Mouse (Mus musculus) midbrain, embryonic 14.5 days (tissue): Measurements from ENCODE around the gene Tldc2. TPM values are rescaled to one million over a fixed set of nuclear protein-coding genes. Genes with fewer than 3 reads are reported as not detected.

ENCODE experiments used
- ATAC-seq: fragments of 200-750 bp; cut with Nextera tagmentation; 2 replicates; pipeline ENCODE4 v1.8.0; 2017; ENCODE audit warnings: moderate number of reproducible peaks, moderate library complexity; ENCODE audit not compliant: low FRiP score, low TSS enrichment
- DNase-seq: peaks from one replicate; pipeline ENCODE4 v3.0.0-alpha.2; 2015
- H3K27ac ChIP-seq: fragments of 300-500 bp; sonication (generic); replicated peaks from 2 replicates; pipeline ENCODE4 v1.5.1; 2014; ENCODE audit warnings: mild to moderate bottlenecking, low read depth, low read length, moderate library complexity
- H3K27me3 ChIP-seq: fragments of 300-500 bp; sonication (generic); 2 replicates; pipeline ENCODE4 v1.6.1; 2014; ENCODE audit warnings: low read length, control low read depth, mixed read lengths; ENCODE audit not compliant: control insufficient read depth, insufficient read depth
- H3K36me3 ChIP-seq: fragments of 300-500 bp; sonication (generic); 2 replicates; pipeline ENCODE4 v1.6.1; 2014; ENCODE audit warnings: low read length, control low read depth; ENCODE audit not compliant: control insufficient read depth, insufficient read depth
- H3K4me1 ChIP-seq: fragments of 300-500 bp; sonication (generic); 2 replicates; pipeline ENCODE4 v1.6.1; 2014; ENCODE audit warnings: mild to moderate bottlenecking, antibody characterized with exemption, low read length, control low read depth; ENCODE audit not compliant: control insufficient read depth, insufficient read depth
- H3K4me2 ChIP-seq: fragments of 300-500 bp; sonication (generic); 2 replicates; pipeline ENCODE4 v1.6.1; 2014; ENCODE audit warnings: mild to moderate bottlenecking, low read length, moderate library complexity
- H3K4me3 ChIP-seq: fragments of 300-500 bp; sonication (generic); replicated peaks from 2 replicates; pipeline ENCODE4 v1.5.1; 2014; ENCODE audit warnings: low read depth, low read length
- H3K9ac ChIP-seq: fragments of 300-500 bp; sonication (generic); replicated peaks from 2 replicates; pipeline ENCODE4 v1.6.1; 2014; ENCODE audit warnings: mild to moderate bottlenecking, low read length, moderate library complexity
- H3K9me3 ChIP-seq: fragments of 300-500 bp; sonication (generic); 2 replicates; pipeline ENCODE4 v1.6.1; 2016; ENCODE audit warnings: low read length, control low read depth, mixed read lengths; ENCODE audit not compliant: control insufficient read depth
- WGBS: fragments of 180-500 bp; shearing (Covaris S2); extraction: QIAGEN DNeasy Blood & Tissue Kit; methylation state at CpG from one replicate; pipeline ENCODE4 v1.1.7; 2014; 5-methylcytosine and 5-hydroxymethylcytosine counted together
- polyA plus RNA-seq: library from polyadenylated mRNA; unstranded; fragments of >200 nt; fragmentation: Nextera tagmentation; extraction: Ambion mirVana; gene quantifications from 2 replicates; pipeline ENCODE4 v1.2.1, GENCODE M21; 2014

Gene Tldc2
- polyA plus RNA-seq, 1 experiment from 2014 or later = not detected

DNA sequence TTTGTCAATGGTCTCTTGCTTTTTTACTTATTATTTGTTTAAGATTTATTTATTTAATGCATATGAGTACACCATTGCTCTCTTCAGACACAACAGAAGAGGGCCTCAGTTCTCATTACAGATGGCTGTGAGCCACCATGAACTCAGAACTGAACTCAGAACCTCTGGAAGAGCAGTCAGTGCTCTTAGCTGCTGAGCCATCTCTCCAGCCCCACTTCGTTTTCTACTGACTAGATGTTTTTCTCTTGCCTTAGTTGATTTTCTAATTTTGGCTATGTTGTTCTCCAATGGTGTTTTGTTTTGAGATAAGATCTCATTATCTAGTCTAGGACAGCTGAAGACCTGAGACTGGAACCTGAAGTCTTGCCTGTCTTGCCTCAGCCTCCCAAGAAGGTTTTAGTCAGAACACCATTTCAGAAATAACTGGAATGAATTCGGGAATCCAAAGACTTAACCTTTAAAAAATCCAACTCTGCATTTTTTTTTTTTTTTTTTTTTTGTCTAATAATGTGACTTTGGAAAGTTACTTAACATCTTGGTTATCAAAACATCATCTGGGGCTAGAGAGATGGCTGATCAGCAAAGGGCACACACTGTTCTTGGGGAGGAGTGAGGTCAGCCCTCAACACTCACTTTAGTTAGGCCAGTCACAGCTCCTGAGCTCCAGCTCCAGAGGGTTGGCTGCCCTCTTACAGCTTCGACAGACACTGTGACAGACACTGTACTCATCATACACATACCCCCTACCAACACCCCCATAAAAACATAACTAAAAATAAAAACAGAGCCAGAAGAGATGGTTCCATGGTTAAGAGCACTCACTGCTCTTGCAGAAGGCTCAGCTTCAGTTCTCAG is 46.1 kb downstream of the Tldc2 start:
- no peak overlapping the region for H3K4me3 ChIP-seq
- H3K27ac ChIP-seq = no peak overlapping the region
- no peaks in the 10 kb centered on the region for H3K27me3 ChIP-seq
- no peak for ATAC-seq
- H3K4me2 ChIP-seq = no peak overlapping the region
- H3K4me1 ChIP-seq = peaks cover 5% of the 10 kb centered on the region; the same call in 1 of the 2 replicates
- DNase-seq = no peak
- H3K36me3 ChIP-seq = no peaks in the 10 kb centered on the region
- 91% methylated on average over 3 of the region's 3 CpGs for WGBS
- no peak overlapping the region for H3K9ac ChIP-seq
- no peaks in the 10 kb centered on the region for H3K9me3 ChIP-seq

DNA sequence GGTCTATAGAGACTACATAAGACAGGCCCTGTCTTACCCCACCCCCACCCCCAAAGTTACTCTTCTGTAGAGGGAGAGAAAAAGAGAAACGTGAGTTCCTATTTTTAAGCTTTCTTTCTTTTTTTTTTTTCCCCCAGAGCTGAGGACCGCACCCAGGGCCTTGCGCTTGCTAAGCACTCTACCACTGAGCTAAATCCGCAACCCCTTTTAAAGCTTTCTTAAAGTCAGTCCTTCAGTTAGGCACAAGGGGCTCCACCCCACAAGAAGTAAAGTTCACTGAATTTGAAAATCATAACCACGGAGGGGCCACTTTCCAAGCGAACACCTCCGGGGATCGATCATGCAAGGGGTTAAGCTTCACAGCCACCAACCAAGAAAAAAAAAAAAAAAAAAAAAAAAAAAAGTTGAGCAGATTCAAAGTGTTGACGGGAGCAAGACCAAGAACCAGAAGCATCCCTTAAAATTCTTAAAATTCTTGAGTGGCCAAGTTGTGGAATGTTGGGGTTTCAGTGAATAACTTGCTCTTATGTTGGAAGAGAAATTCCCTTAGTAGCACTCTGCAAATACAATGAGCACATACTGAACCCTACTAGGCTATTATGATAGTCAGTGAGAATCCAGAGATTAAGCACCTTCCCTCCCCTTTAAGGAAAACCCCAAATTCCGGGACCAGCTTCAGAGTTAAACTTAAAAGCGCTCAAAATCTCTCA is 47.1 kb downstream of the Tldc2 start:
- Histone ChIP-seq H3K27me3 (no peaks in the 10 kb centered on the region), H3K9ac (peak overlapping the region; percentile 66; the same call in 1 of the 2 replicates), H3K36me3 (no peaks in the 10 kb centered on the region), H3K4me1 (peaks cover 5% of the 10 kb centered on the region; the same call in 1 of the 2 replicates), H3K4me3 (peak overlapping the region; percentile 63), H3K27ac (no peak overlapping the region), H3K4me2 (peak overlapping the region; percentile 97), H3K9me3 (no peaks in the 10 kb centered on the region)
- DNase-seq (peak; percentile 2), ATAC-seq (no peak)
- 14% methylated on average over 11 of the region's 11 CpGs for WGBS

DNA sequence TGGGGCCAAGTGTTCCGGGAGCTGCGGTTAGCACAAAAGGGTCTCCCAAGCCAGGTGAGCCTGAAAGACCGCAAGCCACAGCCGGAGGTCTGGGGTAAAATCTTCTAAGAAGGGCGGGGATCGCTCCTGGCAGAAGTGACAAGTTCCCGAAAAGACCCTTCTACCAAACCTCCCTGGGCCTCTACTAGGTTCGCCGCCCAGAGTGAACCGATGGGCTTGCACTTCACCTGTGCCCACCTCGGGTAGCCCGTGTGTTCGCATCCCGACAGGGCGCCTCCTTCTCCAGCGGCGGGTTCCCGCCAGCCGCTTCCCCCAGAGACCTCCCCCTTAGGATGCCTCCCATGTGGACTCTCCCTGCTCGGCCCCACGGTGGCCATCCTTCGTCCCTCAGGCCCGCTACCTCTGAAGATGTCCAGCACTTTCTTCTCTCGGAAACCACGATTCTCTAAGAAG is 47.6 kb downstream of the Tldc2 start:
- DNase-seq = no peak
- no peaks in the 10 kb centered on the region for H3K27me3 ChIP-seq
- under 1% methylated on average over 25 of the region's 25 CpGs for WGBS
- no peaks in the 10 kb centered on the region for H3K9me3 ChIP-seq
- peaks cover 5% of the 10 kb centered on the region; the same call in 1 of the 2 replicates for H3K4me1 ChIP-seq
- peak overlapping the region; percentile 97 for H3K4me2 ChIP-seq
- peak overlapping the region; percentile 63 for H3K4me3 ChIP-seq
- H3K36me3 ChIP-seq = no peaks in the 10 kb centered on the region
- 0 out of 2 replicates have a peak, but pooled peaks have one; percentile 37 for ATAC-seq
- H3K27ac ChIP-seq = peak overlapping the region; percentile 52; the same call in 1 of the 2 replicates
- H3K9ac ChIP-seq = peak overlapping the region; percentile 66

DNA sequence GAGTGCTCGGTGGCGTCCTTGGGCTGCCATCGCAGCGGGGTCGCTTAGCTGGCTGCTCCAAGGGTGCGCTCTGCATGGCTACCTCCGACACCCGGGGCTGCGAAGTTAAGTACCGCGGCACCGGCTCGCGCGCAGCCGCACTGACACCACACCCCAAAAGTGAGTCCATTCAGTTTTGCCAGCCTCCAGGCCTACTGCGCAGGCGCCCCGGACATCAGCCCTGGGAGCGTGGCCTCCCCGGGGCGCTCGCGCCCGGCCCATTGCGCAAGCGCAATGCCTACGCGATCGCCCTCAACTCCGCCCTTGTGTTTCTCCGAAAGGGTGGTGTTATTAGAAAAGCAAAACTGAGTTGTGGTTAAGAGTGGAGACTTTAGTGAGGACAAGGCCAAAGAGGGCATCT is 48.2 kb downstream of the Tldc2 start, which contains the start of gene Samhd1:
Gene Samhd1 (minus strand): TSS at position 252 of the 400 bp plus-strand sequence.
- Histone ChIP-seq H3K27ac (peak within 1 kb of the TSS; percentile 52; the same call in 1 of the 2 replicates), H3K36me3 (no peaks in the 10 kb centered on the region), H3K4me2 (peak within 1 kb of the TSS; percentile 97), H3K4me3 (peak within 1 kb of the TSS; percentile 63), H3K27me3 (no peaks in the 10 kb centered on the region), H3K4me1 (peaks cover 5% of the 10 kb centered on the region; the same call in 1 of the 2 replicates), H3K9me3 (peaks cover 4% of the 10 kb centered on the region; the same call in 1 of the 2 replicates), H3K9ac (peak within 1 kb of the TSS; percentile 66)
- WGBS = under 1% methylated on average over 32 of the region's 32 CpGs
- DNase-seq = peak; percentile 96
- ATAC-seq = peak; percentile 89

DNA sequence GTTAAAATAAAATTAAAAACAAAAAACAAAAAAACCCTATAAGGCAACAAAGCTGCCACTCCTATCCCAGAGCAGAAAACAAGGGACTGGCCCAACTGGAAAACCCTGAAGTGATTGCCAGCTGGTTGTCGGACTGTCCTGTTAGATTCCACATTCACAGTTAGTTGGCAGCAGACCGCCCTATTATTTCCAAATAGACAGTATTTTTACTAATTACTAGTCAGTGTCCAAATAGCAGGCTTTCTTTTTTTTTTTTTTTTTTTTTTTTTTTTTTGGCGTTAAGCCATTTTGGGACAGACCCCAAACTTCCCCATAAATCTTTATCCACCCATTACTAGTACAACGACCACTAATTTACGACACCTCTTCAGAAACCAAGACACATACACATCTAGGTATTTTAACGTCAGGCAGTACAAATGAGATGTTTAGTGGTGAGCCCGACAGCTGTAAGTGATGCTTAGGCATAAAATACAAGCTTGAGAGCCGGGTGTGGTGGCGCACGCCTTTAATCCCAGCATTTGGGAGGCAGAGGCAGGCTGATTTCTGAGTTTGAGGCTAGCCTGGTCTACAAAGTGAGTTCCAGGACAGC is 48.8 kb downstream of the Tldc2 start:
- Histone ChIP-seq H3K9ac (peak overlapping the region; percentile 66), H3K27me3 (no peaks in the 10 kb centered on the region), H3K27ac (no peak overlapping the region; the same call in 1 of the 2 replicates), H3K36me3 (no peaks in the 10 kb centered on the region), H3K4me2 (peak overlapping the region; percentile 97), H3K4me1 (peaks cover 5% of the 10 kb centered on the region; the same call in 1 of the 2 replicates), H3K4me3 (peak overlapping the region; percentile 63), H3K9me3 (peaks cover 5% of the 10 kb centered on the region; the same call in 1 of the 2 replicates)
- ATAC-seq (no peak), DNase-seq (no peak)
- 87% methylated on average over 10 of the region's 10 CpGs for WGBS

DNA sequence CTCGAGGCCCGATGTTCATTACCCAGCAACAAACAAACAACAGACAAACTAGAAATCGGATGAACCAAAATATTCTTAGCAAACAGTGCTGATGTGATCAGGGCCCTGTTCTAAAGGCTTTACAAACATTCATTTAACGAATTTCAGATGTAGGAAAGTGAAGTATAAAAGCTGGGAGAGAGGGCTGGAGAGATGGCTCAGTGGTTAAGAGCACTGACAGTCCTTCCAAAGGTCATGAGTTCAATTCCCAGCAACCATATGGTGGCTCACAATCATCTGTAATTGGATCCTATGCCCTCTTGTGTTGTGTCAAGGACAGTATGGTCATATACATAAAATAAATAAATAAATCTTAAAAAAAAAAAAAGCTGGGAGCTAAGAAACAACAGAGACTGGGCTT is 49.3 kb downstream of the Tldc2 start:
- Histone ChIP-seq H3K4me3 (no peak overlapping the region), H3K27me3 (no peaks in the 10 kb centered on the region), H3K36me3 (no peaks in the 10 kb centered on the region), H3K4me2 (no peak overlapping the region), H3K9me3 (peaks cover 5% of the 10 kb centered on the region; the same call in 1 of the 2 replicates), H3K27ac (no peak overlapping the region), H3K4me1 (peaks cover 5% of the 10 kb centered on the region; the same call in 1 of the 2 replicates), H3K9ac (no peak overlapping the region)
- 92% methylated on average over 4 of the region's 4 CpGs for WGBS
- ATAC-seq (no peak), DNase-seq (no peak)

DNA sequence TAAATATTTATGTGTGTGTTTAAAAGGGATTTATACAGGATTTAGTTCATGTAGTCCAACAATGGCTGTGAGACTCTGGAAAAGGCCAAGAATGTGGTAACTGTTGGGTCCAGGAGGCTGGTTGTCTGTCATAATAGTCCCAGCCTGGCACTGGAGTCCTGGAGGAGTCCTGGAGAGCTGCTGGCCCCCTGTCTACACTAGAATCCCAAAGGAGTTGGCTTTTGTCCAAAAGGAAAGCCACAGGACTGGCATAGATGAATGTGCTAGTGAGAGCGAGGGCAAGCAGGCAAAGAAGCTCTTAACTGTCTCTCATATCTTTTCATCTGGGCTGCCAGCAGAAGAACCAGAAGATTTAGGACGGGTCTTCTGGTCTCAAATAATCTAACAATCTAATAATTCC is 49.8 kb downstream of the Tldc2 start:
- Histone ChIP-seq H3K9ac (no peak overlapping the region), H3K36me3 (no peaks in the 10 kb centered on the region), H3K27ac (no peak overlapping the region), H3K4me2 (no peak overlapping the region), H3K4me1 (peaks cover 5% of the 10 kb centered on the region; the same call in 1 of the 2 replicates), H3K9me3 (peaks cover 5% of the 10 kb centered on the region; the same call in 1 of the 2 replicates), H3K27me3 (no peaks in the 10 kb centered on the region), H3K4me3 (no peak overlapping the region)
- DNase-seq = no peak
- WGBS = 84% methylated on average over 2 of the region's 2 CpGs
- ATAC-seq = no peak
